Mouse (Mus musculus) mesoderm, embryonic 11.5 days (tissue): ENCODE measurements around the gene Txnrd2.

ENCODE experiments used
- DNase-seq: peaks from one replicate; pipeline ENCODE4 v3.0.0-alpha.2; 2012; ENCODE audit warnings: low read depth, low spot score

Txnrd2 gene

DNA sequence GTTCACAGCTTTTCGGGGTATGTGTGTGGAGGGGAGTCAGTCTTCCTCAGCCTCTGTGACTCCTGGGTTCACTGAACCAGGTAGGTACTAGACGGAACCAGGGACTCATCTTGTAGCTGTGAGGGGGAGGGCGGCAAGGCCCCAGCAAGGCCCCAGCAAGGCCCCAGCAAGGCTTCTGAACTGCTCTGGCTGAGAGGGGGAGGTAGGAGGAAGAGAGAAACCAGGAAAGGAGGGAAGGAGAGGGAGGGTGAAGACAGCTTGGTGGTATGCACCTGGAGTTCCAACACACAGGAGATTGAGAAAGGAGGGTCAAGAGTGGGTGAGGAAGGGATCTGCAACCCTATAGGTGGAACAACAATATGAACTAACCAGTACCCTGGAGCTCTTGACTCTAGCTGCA is 9.3 kb upstream of the Txnrd2 start:
- DNase-seq: no peak

DNA sequence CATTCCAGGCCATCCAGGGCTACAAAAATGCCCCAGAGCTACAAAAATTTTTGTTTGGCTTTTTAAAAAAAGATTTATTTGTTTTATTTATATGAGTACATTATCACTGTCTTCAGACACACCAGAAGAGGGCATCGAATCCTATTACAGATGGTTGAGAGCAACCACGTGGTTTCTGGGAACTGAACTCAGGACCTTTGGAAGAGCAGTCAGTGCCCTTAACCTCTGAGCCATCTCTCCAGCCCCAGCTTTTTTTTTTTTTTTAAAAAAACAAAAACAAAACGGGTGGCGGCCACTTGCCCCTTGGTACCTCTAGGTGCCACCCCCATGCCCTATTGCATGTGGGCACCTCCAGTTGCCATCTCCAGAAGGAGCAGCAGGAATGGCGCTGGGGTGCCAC is 8.7 kb upstream of the Txnrd2 start:
- no peak for DNase-seq

DNA sequence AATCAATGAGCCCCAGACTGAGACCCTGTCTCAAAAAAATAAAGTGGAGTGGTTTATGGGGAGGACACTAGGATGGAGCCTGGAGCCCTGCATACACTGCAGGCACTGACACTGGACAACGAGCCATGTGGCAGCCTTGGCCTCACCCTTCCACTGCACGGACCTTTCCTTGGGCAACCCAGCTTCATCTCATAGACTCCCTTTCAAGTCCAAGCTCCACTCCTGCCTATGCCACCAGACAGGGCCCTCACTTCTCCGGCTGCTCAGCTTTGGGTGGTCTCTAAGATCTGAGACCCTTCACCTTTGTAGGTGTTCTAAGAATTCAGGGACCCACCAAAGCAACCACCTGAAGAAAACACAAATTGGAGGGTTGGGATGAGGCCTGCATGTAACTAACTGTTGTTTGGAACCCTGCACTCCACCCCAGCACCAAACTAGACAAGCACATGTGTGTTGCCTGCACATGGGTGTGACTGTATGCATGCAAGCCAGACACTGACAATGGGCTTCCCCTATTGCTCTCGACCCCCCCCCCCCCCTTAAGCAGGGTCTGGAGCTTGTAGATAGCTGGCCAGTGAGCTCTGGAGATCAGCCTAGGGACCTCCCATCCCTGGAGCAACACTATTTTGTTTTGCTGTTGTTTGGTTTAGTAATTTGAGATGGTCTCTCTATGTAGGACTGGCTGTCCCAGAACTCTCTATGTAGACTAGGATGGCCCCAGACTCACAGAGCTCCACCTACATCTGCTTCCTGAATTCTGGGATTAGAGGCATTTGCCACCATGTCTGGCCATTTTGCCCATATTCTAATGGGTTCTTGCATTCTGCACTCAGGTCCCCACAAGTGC is 7.2 kb upstream of the Txnrd2 start:
- DNase-seq: no peak

DNA sequence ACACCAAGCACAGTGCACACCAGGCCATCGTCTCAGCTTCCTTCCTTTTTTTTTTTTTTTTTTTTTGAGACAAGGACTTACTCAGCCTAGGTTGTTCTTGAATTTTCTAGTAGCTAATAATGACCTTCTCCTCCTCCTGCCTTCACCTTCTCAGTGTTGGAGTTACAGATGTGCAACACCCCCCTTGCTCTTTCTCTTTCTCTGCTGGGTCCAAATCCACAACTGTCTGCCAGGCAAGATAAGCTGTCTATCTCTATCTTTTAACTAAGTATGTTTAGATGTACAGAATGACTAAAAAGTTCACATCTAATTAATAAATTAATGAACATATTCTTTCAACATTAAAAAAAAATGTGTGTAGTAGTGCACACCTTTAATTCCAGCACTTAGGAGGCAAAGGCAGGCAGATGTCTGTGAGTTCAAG is 6.6 kb upstream of the Txnrd2 start:
- no peak for DNase-seq

DNA sequence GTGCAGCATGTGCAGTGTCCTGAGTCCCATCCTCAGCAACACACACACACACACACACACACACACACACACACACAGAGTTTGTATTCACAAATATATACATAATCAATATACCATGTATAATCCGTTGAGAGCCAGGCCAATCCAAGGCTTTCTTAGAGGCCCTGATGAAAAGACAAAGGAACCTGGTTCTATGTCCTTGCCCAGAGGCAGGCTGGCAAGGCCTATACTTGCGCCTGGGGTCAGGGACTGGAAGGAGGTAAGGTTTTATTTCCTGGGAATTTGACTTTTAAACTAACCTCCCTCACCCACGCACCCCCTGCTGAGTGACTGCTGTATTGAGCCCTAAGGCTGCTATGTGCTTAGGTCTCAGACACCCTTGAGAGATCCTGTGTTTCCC is 5.6 kb upstream of the Txnrd2 start:
- no peak for DNase-seq

DNA sequence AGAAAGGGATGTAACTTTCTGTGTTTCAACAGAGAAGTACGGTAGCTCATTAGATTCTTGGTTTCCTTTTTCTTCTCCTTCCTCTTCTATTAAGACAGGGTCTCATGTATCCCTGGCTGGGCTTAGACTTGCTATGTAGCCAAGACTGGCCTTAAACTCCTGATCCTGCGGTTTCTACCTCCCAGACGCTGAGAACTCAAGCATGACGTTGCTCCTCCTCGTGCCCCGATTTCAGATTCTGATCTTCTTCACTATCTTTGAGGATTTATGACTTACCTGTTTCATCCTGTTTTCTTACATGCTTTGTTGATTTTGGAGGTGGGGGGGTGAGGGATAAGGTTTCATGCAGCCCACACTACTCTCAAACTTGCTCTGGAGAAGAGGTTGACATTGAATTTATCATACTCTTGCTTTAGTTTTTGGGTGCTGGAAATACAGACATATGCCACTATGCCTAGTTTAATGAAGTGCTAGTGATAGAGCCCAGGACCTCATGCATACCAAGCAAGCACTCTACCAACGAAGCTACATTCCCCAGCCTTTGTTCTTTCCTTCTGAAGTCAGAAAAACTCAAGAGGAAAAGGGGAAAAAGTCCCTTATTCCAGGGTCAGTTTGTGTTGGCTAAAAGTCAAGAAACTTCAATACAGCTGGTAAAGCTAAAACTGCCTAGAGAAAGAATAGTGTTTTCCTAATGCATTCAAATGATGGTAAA is 2.8 kb upstream of the Txnrd2 start:
- DNase-seq: no peak

DNA sequence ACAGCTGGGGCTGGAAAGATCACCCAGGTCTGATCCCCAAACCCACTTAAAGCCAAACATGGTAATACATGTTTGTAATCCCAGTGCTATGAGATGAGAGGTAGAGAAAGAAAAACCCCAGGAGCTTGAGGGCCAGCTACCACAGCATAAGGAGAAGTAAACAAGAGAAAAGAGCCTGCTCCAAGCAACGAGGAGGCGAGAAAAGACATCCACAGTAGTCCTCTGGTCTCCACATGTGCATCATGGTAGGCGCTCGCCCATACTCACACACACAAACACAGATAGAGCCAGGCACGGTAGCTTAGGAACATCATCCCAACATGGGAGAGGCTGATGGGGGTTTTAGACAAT is 2.3 kb upstream of the Txnrd2 start:
- no peak for DNase-seq

DNA sequence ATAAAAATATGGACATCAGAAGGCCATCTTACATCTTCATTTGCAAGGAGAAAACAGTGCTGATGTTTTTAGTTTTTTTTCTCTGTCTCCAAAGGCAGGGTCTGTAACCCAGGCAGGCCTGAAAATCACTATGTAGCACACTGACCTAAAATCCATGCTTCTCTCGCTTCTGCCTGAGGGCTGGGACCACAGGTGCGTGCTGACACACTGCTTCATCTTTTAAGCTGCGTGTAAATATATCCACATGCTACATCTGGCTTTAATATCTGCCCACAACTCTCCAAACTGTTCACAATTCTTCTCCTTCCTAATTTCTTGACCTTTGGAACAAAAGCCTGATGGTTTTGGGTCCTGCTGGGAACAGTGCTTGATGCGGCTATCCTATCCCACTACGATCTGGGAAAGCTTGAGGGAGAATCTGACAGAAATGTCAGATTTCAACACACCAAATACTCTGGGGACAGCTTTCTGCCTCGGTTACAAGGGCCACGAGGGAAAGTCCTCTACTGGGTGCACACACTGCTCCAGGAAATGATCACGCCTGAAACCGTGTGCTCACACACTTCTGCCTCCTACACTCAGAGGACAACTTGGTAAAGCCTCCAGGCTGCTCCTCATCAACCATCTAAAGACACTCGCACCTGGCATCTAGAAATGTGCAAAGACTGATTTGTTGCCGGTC is 1.7 kb upstream of the Txnrd2 start:
- DNase-seq: peak; percentile 40

DNA sequence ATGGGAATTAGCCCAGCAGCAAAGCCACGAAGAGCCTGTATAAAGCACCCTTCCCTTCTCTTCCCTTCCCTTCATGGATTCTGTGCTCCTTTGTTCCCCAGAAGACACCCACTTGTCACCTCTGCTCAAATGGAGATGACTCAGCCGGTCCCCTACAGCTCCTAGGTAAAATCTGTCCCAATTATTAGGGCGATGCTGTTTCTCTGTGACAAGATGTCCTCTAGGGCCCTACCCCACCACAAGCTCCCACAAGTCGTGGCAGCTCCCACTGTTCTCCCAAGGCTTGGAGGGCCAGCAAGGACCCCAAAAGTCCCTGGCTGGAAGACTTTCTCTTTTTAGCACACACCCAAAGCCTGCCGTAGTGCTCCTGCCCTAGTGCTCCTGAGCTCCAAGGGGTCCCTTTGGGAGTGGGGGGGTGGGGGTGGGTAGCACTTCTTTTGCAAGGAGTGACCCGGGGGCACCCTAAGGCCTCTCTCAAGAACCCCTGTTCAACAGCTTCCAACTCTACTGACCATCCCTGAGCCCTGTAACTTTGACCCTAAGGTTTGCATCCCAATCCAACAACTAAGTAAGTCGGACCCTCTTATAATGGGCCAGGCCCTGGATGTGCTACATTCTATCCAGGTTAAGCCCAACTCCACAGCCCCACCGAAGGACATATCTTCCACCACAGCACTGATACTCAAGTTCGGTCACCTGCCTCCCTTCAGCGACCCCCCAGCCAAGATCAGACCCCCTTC is 539 bp upstream of the Txnrd2 start:
- no peak for DNase-seq

DNA sequence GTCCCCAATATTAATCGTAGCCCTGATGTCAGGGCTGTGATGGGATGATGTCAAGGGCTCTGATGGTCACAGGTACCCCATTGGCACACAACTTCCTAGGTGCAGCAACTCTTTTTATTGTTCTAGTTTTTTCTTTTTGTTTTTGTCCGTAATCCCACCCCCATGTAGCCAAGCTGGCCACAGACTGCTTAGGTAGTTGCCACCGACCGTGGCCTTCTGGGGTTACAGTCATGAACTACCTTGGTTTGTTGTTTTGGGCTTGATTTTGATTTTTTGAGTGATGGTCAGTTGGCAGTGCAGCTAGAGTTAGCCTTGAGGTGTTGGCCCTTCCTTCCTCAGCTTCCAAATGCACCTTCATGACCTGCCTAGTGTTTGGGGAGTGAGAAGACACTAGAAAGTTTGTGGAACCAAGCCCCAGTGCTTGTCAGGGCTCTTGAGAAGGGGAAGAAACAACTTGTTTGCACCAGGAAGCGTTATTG is 657 bp downstream of the Txnrd2 start, which contains the start of gene Comt:
Gene Comt (minus strand): TSS at position 51 of the 479 bp plus-strand sequence.
- no peak for DNase-seq

DNA sequence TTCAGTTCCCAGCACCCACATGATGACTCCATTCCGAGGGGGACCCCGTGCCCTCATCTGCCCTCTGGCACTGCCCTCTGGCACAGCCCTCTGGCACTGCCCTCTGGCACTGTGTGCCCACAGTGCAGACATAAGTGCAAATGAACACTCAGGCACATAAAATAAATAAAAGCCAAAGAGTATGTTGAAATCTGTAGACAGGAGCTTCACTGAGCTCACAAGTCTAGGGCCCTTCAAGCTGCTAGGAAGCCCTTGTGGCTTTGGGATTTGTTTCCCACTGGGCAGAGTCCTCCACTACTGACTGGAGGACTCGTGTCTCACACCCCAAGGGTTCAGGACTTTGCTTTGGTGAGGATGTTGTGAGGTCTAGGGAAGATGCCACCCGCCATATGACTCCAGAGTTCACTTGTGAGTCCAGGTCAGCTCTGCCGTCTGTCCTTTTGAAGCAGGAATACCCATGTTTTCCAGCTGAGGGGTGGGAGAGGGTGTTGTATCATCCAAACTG is 1.9 kb downstream of the Txnrd2 start:
- DNase-seq: no peak

DNA sequence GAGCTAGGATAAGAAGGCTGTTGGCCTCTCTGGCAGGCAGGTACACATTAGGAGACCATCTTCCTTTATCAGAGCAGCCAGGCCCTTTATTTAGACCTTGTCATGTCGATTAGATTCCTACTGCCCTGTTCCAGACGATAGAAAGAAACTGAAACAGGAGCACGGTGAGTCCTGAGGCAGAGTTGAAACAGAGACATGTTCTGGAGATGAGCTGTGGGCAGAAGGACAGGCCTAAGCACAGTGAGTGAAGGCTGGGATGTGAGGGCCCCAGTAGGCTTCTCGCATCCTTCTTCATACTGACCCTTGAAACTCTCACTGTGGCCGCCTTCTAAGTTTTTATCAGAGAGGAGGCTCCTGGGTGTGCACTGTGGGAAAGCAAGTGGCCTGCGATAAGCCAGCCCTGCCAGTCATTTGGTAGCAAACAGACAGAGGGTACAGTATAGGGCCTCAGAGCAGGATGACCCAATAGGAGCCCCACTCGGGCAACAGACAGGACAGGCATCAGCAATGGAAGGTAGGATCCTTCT is 2.4 kb downstream of the Txnrd2 start:
- DNase-seq: no peak

DNA sequence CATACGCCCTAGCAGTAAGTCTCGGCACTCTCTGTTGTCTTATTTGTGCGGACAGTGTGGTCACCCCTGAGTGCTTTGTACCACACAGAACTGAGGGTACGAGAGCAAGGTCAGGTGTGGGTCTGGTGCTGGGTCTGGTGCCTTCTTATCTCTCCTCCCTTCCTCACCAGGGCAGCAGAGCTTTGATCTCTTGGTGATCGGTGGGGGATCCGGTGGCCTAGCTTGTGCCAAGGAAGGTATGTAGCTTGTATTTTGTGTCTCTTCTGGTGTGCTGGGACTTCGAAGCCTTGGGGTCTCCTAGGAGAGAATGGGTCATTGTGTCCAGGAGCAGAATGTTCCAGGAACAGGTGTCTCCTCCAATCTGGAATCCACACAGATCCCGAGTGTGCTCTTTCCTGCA is 3.5 kb downstream of the Txnrd2 start:
- no peak for DNase-seq

DNA sequence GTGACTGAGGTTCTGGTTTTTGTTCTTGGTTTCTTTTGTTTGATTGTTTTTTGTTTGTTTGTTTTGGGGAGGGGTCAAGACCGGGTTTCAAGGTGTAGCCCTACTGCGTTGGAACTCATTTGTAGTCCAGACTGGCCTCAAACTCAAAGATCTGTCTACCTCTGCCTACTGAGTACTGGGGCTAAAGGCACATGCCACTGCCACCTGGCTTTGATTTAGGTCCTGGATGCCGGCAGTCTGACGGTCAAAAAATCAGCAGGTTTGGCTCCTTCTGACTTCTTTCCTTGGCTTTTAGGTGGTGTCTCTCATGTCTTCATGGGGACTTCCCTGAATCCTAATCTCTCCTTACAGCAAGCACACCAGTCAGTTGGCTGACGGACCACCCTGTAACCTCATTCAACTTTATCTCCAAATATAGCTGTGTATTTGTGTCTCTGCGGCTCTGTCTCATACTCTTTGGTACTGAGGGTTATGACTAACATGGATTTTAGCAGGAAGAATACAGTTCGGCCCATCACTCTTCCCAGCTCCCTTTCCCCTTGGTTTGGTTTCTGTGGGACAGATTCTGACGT is 4.5 kb downstream of the Txnrd2 start:
- DNase-seq: no peak

DNA sequence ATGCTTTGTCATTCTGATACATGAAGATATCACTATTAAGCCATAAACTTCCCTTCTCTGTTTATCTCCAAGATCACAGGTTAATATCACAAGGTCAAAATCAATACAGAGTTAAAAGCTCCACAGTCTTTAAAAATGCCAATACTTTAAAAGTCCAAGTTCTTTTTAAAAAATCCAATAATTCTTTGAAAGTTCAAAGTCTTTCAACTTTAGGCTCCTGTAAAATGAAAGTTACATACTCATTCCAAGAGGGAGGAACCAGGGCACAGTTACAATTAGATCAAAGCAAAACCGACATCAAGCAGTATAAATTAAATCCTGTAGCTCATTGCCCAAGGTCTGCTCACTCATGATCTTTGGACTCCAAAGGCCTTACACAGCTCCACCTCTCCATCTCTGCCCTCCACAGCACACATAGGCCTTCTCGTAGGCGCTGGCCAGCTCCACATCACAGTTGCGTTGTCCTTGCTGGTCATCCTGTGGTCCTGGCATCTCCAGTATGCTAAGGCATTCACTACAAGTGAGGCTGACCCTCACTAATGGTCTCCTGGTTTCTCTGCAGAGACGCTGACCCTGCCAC is 7.2 kb downstream of the Txnrd2 start:
- DNase-seq: no peak

DNA sequence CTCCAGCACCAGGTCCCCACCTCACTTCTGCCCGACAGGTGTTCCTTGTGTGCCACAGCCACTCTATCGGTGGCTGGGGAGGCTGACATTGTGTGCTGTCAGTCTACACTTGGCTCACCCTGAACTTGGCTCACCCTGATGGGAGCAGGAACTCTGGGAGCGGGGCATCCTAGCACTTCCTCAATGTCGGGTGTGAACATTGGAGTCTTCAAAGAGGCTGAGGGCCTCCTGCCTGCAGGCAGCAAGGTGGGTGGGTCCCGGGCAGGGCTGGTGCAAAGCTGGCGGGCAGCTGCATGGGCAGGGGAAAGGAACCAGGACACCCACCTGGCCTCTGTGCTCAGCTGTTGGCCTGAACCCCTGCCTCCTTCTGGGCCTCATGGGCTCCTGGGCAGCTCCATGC is 9.9 kb downstream of the Txnrd2 start:
- DNase-seq: no peak

DNA sequence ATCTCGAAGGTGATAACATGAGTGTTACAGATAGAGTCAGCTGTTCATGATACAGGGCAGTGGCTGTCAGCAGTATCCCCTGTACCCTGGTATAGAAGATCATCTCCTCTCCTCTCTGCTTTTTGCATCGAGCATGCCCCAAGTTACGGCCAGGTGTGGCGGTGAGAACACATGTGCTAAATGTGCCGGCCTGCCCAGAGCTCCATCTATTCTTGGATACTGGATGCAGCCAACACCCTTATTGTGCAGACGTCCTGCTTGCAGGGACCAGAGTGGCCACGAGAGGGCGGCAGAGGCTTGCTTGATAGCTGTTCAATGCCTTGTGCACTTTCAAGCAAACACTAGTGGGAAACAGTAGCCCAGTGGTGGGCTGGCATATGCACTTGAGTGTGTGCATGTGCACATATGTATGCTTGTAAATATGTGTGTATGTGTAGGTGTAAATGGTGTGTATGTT is 17.2 kb downstream of the Txnrd2 start:
- DNase-seq: peak; percentile 92

DNA sequence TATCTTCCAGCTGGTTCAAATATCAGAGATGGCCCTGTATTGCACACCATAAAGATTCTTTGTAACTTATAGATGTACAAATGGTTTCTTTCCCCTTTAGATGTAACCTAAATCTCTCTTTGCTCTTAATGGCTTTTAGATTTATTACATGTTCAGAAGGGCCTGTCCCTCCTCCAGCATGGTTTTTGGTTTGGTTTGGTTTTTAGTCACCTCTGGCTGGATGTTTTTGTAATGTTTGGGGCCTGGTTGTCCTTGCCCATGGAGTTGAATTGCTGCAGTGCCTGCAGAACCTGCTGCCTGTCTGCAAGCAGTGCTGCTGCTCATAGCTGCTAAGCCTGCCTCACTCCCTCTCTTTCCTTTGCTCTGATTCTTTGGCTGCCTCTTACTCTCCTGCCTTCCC is 21.1 kb downstream of the Txnrd2 start:
- no peak for DNase-seq

DNA sequence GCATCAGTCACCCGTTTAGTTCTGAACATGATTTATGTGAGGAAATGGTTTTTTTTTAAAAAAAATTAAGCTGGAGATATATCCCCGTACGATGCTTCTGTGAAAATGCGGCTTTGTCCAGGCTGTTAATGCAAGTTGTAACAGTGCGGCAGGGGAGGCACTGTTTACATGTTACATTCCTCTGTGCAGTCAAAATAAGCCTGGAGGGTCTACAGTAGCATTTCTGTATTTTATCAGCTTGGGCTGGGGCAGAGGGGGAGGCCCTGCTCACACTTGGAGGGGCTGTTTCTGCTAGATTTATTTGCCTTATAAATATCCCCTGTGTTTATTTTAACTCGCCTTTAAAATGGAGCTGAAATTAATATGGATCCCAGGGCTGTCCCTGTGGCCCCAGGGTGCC is 21.9 kb downstream of the Txnrd2 start:
- DNase-seq: no peak

DNA sequence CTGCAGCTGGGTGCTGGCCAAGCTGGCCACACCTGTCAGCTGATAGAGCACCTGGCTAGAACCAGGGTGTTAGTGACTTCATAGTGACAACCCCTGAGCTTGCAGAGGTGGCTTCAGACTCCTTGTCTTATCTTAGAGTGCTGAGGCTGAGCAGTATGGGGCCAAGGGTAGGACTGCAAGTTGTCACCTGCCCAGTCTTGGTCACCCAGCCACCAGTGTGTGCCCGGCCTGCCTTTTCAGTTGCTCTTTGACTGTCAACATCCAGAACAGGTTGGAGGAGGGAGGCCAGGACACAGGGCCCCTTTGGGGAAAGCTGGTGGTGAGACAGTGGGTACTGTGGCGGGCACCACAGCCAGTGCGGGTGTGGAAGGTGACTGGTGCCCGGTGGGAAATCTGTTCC is 22.8 kb downstream of the Txnrd2 start:
- DNase-seq: no peak
